Mouse (Mus musculus): Measurements from ENCODE around the gene Tmem273. TPM values are rescaled to one million over a fixed set of nuclear protein-coding genes. Genes with fewer than 3 reads are reported as not detected.
A peak's percentile ranks its signal among the peaks of the same experiment; 100 is the strongest.

Tmem273 gene
- polyA plus RNA-seq, 1 experiment = 0.54 TPM

DNA sequence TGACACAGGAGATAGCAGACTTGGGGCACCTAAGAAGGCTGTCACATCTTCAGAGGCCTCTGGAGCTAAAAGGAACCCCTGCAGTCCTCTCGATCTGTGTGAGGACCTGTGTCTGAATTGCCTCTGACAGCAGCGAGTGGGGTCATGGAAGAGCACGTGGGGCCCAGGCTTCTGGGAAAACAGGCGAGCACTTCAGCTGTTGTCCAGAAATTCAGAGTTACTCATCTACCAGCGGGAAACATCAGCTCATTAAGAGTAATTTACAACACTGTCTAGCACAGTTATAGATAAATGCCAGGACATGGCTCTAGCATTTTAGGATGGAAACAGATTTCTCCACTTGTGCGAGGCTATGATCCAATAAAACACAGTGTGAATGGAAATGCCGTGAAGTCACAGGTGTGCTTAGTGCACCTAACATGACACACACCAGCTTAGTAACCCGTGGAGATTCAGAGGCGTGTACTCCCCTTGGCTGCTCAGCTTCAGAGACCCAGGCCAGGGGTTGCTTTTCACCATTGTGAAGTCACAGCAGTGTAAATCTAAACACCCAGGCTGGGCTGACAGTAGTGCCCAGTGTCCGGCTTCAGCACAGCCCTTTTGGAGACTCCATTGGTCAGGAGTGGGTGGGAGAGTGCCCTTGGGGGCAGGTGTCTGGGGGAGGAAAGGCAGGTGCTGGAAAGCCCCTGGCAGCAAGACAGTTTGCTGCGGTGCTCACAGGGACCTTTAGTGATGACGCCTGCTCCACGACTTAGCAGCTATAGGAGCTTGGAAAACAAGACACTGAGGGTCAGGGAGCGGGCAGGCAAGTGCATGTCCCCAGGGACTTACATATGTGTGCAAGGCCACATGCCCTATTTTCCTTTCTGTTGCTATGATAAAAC, 38.7 kb downstream of the Tmem273 start:
- no peak for DNase-seq
- Histone ChIP-seq H3K4me1 (ENCODE audit: control insufficient read depth, insufficient read depth, low read length) (no peaks in the 10 kb centered on the region), H3K27me3 (ENCODE audit: control insufficient read depth, insufficient read depth, low read length) (no peaks in the 10 kb centered on the region; the same call in 1 of the 2 replicates), H3K27ac (ENCODE audit: insufficient read depth, low read length) (no peak overlapping the region), H3K4me3 (replicated peaks; ENCODE audit: insufficient read depth, low read depth, low read length) (no peak overlapping the region)
- 67% methylated on average over 14 of the region's 14 CpGs for WGBS
- TF ChIP-seq CTCF (IDR thresholded peaks at IDR 0.05; ENCODE audit: borderline replicate concordance, insufficient read depth, low read depth, low read length) (no peak), POLR2A (IDR thresholded peaks at IDR 0.05; ENCODE audit: borderline replicate concordance, insufficient read depth, low read length) (no peak)

DNA sequence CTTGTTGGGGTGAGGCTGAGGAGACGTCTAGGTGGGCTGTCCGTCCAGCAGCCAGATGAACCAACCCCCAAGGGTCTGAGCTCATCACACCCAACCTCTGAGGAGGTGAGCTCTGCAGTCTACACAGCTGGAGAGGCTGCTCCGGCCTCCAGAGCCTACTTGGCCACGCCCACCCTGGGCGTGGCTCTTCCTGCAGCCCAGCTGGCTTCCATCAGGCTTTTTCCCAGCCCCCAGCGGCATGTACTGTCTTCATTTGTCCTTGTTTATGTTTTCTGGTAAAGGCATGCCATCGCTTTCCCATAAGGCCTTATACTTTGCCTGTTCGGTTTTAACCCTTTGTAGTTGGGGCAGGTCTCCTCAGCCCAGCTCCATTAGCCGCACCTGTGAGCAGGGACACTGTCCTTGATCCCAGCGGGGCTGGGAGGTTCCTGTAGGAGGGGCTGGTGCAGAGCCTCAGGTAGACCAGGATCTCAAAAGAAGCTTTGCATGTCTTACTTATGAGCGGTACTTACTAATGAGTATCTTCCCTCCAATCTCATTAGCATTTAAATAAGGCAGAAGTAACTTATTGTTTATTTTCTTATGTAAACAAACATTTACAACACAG, 39.8 kb downstream of the Tmem273 start:
- WGBS = 31% methylated on average over 11 of the region's 11 CpGs
- Histone ChIP-seq H3K27ac (ENCODE audit: insufficient read depth, low read length) (no peak overlapping the region), H3K4me1 (ENCODE audit: control insufficient read depth, insufficient read depth, low read length) (no peaks in the 10 kb centered on the region), H3K27me3 (ENCODE audit: control insufficient read depth, insufficient read depth, low read length) (no peaks in the 10 kb centered on the region; the same call in 1 of the 2 replicates), H3K4me3 (replicated peaks; ENCODE audit: insufficient read depth, low read depth, low read length) (no peak overlapping the region)
- no peak for DNase-seq
- TF ChIP-seq POLR2A (IDR thresholded peaks at IDR 0.05; ENCODE audit: borderline replicate concordance, insufficient read depth, low read length) = no peak
- TF ChIP-seq CTCF (IDR thresholded peaks at IDR 0.05; ENCODE audit: borderline replicate concordance, insufficient read depth, low read depth, low read length) = no peak

DNA sequence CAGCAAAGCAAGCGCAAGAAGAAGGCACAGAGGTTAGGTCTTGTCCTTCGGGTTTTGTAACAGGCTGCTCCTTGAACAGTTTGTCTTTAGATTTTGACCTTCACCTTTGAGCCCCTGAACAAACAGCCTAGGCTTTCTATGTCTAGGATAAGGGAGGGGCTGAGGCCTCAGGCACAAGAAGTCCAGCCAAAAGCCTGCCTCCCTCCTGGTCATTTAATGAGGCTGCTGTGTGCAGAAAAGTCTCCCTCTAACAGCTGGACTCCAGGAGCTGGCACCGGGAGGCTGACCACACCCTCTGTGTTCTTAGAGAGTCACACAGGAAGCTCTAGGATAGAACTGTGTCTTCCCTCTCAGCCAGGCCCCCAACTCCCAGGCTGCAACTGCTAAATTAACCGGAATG, 41.4 kb downstream of the Tmem273 start:
- no peak for DNase-seq
- no peak for TF ChIP-seq POLR2A (IDR thresholded peaks at IDR 0.05; ENCODE audit: borderline replicate concordance, insufficient read depth, low read length)
- TF ChIP-seq CTCF (IDR thresholded peaks at IDR 0.05; ENCODE audit: borderline replicate concordance, insufficient read depth, low read depth, low read length) = no peak
- H3K4me3 ChIP-seq (replicated peaks; ENCODE audit: insufficient read depth, low read depth, low read length) = no peak overlapping the region
- no peaks in the 10 kb centered on the region for H3K4me1 ChIP-seq (ENCODE audit: control insufficient read depth, insufficient read depth, low read length)
- H3K27ac ChIP-seq (ENCODE audit: insufficient read depth, low read length) = no peak overlapping the region
- WGBS = 62% methylated on average over 4 of the region's 4 CpGs
- no peaks in the 10 kb centered on the region; the same call in 1 of the 2 replicates for H3K27me3 ChIP-seq (ENCODE audit: control insufficient read depth, insufficient read depth, low read length)

DNA sequence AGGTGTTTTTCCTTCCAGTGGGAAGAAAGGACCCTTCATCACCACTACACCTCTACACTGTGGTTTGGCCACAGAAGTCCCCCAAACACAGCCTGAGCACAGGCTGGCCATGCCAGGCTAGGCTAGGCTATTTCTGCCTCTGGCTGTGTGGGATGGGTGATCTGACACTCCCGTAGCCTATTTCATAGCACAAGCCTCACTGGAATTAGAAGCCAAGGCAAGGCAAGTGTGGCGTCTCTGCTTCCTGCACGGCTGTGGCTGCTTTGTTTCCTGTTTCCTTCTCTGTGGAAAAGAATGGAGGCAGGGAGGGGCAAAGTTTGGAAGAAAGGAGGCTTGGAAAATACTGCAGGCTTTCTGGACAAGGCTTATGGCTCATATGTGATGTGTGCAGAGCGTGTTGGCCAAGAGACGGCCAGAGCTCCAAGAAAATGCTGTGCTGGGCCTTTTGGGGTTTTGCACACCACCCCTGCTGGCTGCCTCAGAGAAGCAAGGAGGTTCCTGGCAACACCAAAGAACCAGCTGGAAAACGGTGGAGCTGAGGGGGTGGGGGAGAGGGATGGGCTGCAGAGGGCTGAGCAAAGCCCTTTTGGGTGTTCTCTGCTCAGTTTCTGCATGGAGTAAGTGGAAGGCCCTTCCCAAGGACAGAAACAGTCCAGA, 42.4 kb downstream of the Tmem273 start:
- Histone ChIP-seq H3K27me3 (ENCODE audit: control insufficient read depth, insufficient read depth, low read length) (no peaks in the 10 kb centered on the region; the same call in 1 of the 2 replicates), H3K4me3 (replicated peaks; ENCODE audit: insufficient read depth, low read depth, low read length) (no peak overlapping the region), H3K4me1 (ENCODE audit: control insufficient read depth, insufficient read depth, low read length) (no peaks in the 10 kb centered on the region), H3K27ac (ENCODE audit: insufficient read depth, low read length) (no peak overlapping the region)
- no peak for DNase-seq
- 37% methylated on average over 6 of the region's 6 CpGs for WGBS
- TF ChIP-seq CTCF (IDR thresholded peaks at IDR 0.05; ENCODE audit: borderline replicate concordance, insufficient read depth, low read depth, low read length) (no peak), POLR2A (IDR thresholded peaks at IDR 0.05; ENCODE audit: borderline replicate concordance, insufficient read depth, low read length) (no peak)

DNA sequence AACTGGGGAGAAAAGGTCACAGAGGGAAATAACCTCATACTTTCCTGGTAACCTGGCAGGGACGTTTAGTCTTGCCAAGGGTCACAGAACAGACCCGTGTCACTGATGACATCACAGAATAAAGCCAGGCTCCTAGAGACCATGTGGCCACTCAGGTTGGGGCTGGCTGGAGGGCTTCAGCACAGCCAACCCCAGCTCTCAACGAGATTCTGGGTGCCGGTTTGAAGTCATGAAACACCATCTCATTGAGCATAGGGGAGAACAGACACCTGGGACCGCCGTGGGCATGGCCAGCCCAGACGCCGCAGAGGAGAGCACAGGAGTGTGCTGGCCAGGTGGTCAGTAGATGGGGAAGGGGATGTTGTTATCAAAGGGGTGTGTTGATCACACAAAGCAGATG, 48.1 kb downstream of the Tmem273 start, which contains the start of gene Fam170b:
TSS of gene Fam170b (plus strand) at position 116 of the 400 bp plus-strand sequence.
- 84% methylated on average over 8 of the region's 8 CpGs for WGBS

DNA sequence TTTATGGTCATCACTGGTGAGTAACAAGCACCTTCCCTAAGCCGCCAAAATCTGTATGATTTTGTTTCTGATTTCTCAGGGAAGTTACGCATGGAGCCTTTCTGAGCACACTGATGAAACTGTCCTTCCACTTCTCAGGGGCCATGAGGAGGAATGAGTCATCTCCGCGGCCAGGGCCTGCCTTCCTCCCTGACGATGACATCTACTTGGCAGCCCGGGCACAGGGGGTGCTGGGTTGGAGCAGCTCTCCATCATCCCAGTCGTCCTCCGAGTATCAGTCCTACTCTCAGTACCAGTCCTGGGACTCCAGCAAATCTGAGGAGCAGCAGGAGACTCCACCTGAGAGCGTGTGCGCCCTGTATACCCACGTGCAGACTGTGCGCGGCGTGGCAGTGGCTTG, 49.4 kb downstream of the Tmem273 start:
- no peak overlapping the region for H3K27ac ChIP-seq (ENCODE audit: insufficient read depth, low read length)
- peak overlapping the region; percentile 28 for H3K4me3 ChIP-seq (replicated peaks; ENCODE audit: insufficient read depth, low read depth, low read length)
- H3K4me1 ChIP-seq (ENCODE audit: control insufficient read depth, insufficient read depth, low read length) = no peaks in the 10 kb centered on the region
- TF ChIP-seq CTCF (IDR thresholded peaks at IDR 0.05; ENCODE audit: borderline replicate concordance, insufficient read depth, low read depth, low read length) (no peak), POLR2A (IDR thresholded peaks at IDR 0.05; ENCODE audit: borderline replicate concordance, insufficient read depth, low read length) (no peak)
- no peak for DNase-seq
- H3K27me3 ChIP-seq (ENCODE audit: control insufficient read depth, insufficient read depth, low read length) = no peaks in the 10 kb centered on the region
- 36% methylated on average over 14 of the region's 14 CpGs for WGBS

More for the DNA sequence above, 48.1 kb downstream of the Tmem273 start, which contains the start of gene Fam170b:
- Histone ChIP-seq H3K4me3 (replicated peaks; ENCODE audit: insufficient read depth, low read depth, low read length) (no peak within 1 kb of the TSS), H3K27ac (ENCODE audit: insufficient read depth, low read length) (no peak within 1 kb of the TSS), H3K4me1 (ENCODE audit: control insufficient read depth, insufficient read depth, low read length) (no peaks in the 10 kb centered on the region), H3K27me3 (ENCODE audit: control insufficient read depth, insufficient read depth, low read length) (no peaks in the 10 kb centered on the region; the same call in 1 of the 2 replicates)
- no peak for TF ChIP-seq POLR2A (IDR thresholded peaks at IDR 0.05; ENCODE audit: borderline replicate concordance, insufficient read depth, low read length)
- TF ChIP-seq CTCF (IDR thresholded peaks at IDR 0.05; ENCODE audit: borderline replicate concordance, insufficient read depth, low read depth, low read length) = no peak
- DNase-seq = no peak

DNA sequence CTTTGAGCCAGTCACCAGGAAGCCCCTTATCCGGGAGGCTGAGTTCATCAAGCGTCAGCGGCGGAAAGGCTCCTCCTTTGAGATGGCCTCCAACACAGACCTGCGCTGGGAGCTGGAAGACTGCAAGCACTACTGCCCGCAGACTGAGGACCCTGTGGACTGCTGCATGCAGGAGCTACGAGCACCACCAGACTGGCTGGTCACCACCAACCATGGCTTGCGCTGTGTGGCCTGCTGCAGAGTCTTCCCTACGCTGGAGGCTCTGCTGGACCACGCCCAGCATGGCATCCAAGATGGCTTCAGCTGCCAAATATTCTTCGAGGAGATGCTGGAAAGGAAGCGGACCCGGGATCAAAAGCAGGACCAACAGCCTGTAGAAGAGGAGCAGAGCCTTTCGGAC, 49.8 kb downstream of the Tmem273 start:
- TF ChIP-seq POLR2A (IDR thresholded peaks at IDR 0.05; ENCODE audit: borderline replicate concordance, insufficient read depth, low read length) = no peak
- no peak for TF ChIP-seq CTCF (IDR thresholded peaks at IDR 0.05; ENCODE audit: borderline replicate concordance, insufficient read depth, low read depth, low read length)
- WGBS = 19% methylated on average over 14 of the region's 14 CpGs
- no peaks in the 10 kb centered on the region for H3K4me1 ChIP-seq (ENCODE audit: control insufficient read depth, insufficient read depth, low read length)
- H3K27me3 ChIP-seq (ENCODE audit: control insufficient read depth, insufficient read depth, low read length) = no peaks in the 10 kb centered on the region
- H3K27ac ChIP-seq (ENCODE audit: insufficient read depth, low read length) = no peak overlapping the region
- H3K4me3 ChIP-seq (replicated peaks; ENCODE audit: insufficient read depth, low read depth, low read length) = peak overlapping the region; percentile 28
- DNase-seq = peak; percentile 14 to 22
